Mouse (Mus musculus) embryonic stem cell, embryonic (primary cell): ENCODE results near the gene Gap43.
"Not testable (repeated sequence)": the region's sequence is repeated elsewhere in the genome, so short reads cannot be mapped to it uniquely, and the experiment has no call there.

Source experiments
- CTCF ChIA-PET, 4 experiments: fragments of 300-600 bp in 2 of 4; fragments of 350-600 bp in 2 of 4; sonication (Branson Sonifier 250); formaldehyde crosslinking; loops; one replicate each; lab custom pipeline; 2022; ENCODE audit warnings: inconsistent platforms in 2 of 4; lab: Charles Lee
- POLR2A ChIA-PET, 4 experiments: fragments of 300-600 bp in 2 of 4; fragments of 350-600 bp in 2 of 4; sonication (Branson Sonifier 250); formaldehyde crosslinking; loops; one replicate each; lab custom pipeline; 2022; ENCODE audit warnings: antibody characterized with exemption in 4 of 4, inconsistent platforms in 1 of 4; lab: Charles Lee

The Gap43 gene

DNA sequence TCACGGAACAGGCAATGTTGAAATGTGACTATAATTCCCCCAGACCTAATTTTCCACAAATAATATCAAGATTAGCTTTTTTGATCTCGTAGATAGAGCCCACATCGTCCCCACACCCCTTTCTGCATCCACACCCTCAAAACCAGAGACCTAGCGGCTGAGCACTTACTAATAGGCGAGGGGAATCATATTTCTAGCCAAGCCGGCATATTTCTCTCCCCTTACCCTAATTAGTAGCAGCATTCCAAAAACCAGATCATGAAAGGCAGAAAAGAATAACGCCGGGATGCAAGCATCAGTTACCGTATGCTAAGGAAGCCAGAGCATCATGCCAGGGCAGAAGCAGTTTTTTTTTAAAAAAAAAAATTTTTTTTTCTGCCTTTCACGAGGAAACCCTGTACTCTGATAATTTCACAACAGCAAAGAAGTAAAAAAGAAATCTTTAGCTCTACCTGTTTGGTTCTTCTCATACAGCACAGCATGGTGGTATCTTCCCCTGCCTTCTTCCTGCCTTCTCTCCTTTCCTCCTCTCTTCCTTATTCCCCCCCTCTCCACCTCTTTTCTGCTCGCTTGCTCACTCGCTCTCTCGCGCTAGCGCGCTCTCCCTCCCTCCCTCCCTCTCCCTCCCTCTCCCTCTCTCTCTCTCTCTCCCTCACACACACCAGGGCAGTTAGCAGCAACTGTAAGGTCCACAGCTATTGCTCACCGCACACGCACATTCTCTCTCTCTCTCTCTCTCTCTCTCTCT lies at the start of gene Gap43:
Gene Gap43 (minus strand): TSS at position 631 of the 748 bp plus-strand sequence.
- CTCF ChIA-PET = interaction anchor here in 1 of 4 experiments (0.6 kb wide), 1 partner anchor 77 kb away, joined by 3 read pairs; no protein-coding TSS in a partner anchor
- POLR2A ChIA-PET = interaction anchor here in 2 of 4 experiments (0.6 to 1.3 kb wide), 3 partner anchors 33 to 554 kb away, joined by 3 read pairs; no protein-coding TSS in a partner anchor

DNA sequence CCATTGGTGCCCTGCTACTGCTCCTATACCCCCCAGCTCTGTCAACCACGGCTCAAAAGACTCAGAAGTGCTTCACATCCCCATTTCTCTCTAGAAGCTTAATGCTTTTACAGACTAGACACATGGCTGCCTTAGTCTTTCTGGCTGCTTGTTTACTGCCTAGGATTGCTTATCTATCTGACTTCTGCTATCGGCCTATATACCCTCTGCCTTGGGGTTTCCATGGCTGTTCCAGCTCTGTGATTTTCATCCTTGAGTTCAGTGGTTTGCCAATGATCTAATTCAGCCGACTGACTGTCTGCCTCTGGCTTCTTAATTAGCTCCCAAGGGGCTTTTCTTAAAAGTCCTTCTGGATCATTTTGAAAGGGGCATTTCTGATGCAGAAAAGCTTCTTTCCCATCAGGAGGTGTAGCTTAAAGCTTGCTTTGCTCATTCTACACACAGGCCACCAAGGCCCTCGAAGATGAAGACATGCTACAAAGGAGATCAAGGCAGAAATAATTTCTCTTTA lies 40.9 kb upstream of the Gap43 start:
- POLR2A ChIA-PET = interaction anchor here in 1 of 4 experiments (0.6 kb wide), 1 partner anchor 73 kb away, joined by 4 read pairs; no protein-coding TSS in a partner anchor

DNA sequence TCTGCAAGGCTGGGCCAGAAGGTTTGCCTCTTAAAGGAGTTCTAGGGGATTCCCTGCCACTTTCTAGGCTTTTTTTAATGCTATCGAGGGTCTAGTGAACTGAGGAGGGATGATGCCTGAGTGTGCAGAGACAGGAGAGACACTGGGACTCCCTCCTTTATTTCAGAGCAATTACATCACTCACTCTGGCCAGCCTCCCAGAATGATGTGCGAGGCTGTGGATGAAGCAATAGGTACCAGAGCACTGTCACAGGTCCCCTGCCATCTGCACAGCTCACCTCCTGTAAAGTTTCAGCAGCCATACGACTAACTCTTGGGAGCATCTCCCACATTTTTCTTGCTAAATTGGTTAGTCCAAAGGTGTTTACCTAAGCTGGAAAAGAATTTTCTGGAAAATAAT lies 40.2 kb upstream of the Gap43 start:
- ChIA-PET CTCF (no interaction called here), POLR2A (interaction anchor here in 1 of 4 experiments (0.6 kb wide), 1 partner anchor 73 kb away, joined by 4 read pairs; no protein-coding TSS in a partner anchor)

More for the DNA sequence above, 40.9 kb upstream of the Gap43 start:
- CTCF ChIA-PET = interaction anchor here in 1 of 4 experiments (1.1 kb wide), 1 partner anchor 12 kb away, joined by 3 read pairs; no protein-coding TSS in a partner anchor

DNA sequence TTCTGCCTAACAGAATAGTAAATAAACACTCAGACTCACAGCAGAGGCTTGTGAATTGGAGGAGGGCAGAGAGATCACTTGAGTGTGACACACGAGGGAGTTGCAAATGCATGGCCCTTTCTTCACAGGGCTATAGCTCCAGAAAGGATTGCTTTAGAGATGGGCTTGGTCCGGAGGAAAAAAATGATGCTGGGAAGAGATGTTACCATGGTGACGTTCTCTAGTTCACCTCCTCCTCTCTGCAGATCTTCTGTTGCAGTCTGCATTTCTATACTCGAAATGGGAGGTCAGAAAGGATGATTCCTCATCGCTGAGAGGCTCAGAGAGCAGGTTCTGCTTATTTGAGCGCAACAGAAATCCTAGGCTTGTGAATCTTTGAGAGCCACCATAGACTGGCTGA lies 29.7 kb upstream of the Gap43 start:
- CTCF ChIA-PET = interaction anchor here in 1 of 4 experiments (0.6 to 1.1 kb wide), 2 partner anchors 70 to 93 kb away, joined by 3 read pairs; no protein-coding TSS in a partner anchor

DNA sequence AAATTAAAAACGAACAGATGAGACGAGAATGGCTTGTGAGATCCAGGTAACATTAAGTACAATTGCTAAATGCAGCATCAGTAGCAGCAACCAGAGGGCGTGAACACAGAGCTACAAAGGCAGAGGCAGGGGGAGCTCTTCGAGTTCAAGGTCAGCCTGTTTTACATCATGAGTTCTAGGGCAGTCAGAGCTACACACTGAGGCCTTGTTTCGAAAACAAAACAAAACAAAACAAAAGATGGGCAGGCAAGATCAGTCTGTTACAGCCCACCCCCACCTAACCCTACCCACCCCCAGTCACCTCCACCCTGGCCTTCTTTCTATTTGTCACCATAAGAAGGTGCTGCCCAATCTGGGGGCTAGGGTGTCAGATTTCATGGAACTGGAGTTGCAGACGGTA lies 28.9 kb upstream of the Gap43 start:
- ChIA-PET POLR2A (interaction anchor here (1.0 to 1.4 kb wide), 6 partner anchors 18 to 413 kb away, joined by 3 to 5 read pairs (median 4); no protein-coding TSS in a partner anchor), CTCF (interaction anchor here in 3 of 4 experiments (0.5 to 1.1 kb wide), 5 partner anchors 12 to 100 kb away, joined by 3 read pairs; no protein-coding TSS in a partner anchor)

More for the DNA sequence above, 29.7 kb upstream of the Gap43 start:
- POLR2A ChIA-PET = interaction anchor here in 2 of 4 experiments (1.3 to 1.4 kb wide), 3 partner anchors 17 to 64 kb away, joined by 3 to 5 read pairs (median 4); no protein-coding TSS in a partner anchor

DNA sequence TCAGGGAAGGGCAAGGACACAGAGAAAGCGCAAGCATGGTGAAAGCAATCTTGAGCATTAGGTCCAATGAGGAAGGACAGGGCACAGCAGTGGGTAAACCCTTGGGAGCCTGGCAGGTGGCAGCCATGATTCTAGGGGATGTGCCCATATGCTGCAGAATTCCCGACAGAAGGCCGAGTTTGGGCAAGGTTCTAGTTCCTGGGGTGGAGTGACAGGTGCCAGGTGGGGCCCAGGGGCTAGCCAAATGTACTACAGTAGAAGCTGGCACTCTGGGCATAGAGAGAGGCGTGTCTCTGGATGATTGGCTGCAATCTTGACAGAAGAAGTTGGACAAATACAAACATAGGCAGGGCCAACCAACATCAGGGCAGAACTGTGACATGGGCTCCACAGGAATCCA lies 19.6 kb upstream of the Gap43 start:
- POLR2A ChIA-PET = no interaction called here
- CTCF ChIA-PET = no interaction called here

DNA sequence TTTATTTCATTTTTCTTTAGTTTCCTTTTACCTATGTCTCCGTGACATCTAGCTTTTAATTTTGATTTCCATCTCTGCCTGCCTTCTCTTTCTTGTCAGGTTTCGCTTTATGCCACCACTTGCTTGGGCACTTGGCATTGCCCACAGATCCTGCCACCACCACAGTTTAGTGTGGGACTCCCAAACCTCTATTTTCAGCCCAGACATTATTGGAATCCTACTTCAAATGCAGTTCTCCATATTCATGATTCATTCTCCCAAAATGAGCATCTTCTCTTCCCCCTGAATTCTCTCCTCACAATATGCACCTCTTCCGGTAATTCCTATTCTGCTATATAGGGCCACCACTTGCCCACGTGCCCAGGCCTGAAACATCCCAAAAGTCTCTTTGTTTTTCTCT lies 17.6 kb upstream of the Gap43 start:
- ChIA-PET POLR2A (no interaction called here), CTCF (no interaction called here)

DNA sequence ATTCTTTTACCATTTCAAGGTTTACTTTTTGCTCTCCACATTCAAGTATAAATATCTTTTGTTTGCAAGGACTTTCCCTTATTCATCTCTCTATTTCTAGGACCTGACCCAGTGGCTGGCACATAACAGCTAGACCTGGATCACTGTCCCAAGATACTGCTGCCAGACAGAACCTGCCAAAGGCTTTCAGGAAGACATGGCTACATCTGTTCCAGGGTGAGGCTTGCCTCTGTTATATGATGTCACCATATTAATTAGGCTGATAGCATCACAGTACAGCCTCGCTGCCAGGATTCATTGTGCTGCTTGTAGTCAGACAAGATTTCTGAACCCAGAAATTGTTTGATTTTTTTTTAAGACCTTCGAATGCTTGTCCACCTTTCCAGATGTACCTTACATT lies 9.6 kb upstream of the Gap43 start:
- CTCF ChIA-PET = no interaction called here
- POLR2A ChIA-PET = no interaction called here

DNA sequence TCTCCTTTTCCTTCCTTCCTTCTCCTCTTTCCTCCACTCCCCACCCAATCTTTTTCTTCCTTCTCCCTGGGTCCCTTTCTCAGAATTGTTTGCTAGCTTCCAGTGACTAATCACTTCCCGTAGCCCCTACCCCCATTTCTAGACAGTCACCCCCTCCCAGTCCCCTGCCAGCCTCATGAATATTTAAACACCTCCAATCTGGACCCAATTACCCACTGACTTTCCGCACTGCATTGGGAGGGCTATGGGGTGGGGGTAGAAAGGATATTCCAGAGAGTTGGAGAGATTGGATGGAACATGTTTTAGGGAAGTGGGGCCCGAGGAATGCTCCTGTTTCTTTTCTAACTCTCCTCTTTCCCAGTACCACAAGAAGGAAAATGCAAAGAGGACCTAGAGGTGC lies 414 bp upstream of the Gap43 start:
- POLR2A ChIA-PET = interaction anchor here in 2 of 4 experiments (0.6 to 0.7 kb wide), 3 partner anchors 81 to 553 kb away, joined by 3 read pairs; no protein-coding TSS in a partner anchor
- CTCF ChIA-PET = not testable (repeated sequence)

DNA sequence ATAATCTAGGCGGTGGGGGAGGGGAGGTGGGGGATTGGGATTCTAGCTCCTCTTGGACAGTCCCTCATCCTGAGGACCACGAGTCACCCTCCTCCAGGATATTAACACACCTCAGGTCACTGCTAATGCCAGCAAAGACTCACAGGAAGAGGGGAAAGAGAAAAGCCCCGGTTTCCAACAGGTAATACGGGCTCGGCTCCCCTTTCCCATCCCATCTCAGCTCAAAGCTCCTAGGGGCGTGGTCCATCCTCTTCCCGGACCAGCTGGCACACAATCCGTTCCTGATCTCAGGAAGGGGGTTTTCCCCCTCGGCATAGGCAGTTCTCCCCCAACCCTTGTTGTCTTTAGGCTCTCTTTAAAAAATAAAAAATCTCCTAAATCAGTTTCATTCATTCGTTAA lies 939 bp downstream of the Gap43 start:
- CTCF ChIA-PET = interaction anchor here in 1 of 4 experiments (0.6 kb wide), 1 partner anchor 77 kb away, joined by 3 read pairs; no protein-coding TSS in a partner anchor
- POLR2A ChIA-PET = interaction anchor here in 1 of 4 experiments (0.6 to 1.3 kb wide), 2 partner anchors 9 to 33 kb away, joined by 3 to 4 read pairs; no protein-coding TSS in a partner anchor

DNA sequence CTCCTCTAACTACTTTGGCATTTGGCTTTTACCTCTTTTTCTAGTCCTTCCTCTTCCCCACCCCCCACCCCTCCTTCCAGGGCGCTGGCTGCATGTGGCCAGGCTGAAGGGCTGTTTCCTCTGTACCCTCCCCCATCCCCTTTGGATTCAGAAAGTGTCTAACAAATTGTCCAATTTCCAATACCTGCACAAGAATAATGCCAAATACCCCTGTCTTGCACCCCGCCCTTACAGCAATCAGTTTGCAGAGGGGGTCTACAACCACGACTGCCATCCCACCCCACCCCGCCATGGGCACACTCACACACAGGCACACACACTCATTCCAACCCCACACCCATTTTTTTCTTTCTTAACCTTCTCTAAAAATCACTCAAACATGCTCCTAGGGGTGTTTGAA lies 1.5 kb downstream of the Gap43 start:
- CTCF ChIA-PET = no interaction called here
- POLR2A ChIA-PET = interaction anchor here in 1 of 4 experiments (0.6 kb wide), 1 partner anchor 9 kb away, joined by 4 read pairs; no protein-coding TSS in a partner anchor

DNA sequence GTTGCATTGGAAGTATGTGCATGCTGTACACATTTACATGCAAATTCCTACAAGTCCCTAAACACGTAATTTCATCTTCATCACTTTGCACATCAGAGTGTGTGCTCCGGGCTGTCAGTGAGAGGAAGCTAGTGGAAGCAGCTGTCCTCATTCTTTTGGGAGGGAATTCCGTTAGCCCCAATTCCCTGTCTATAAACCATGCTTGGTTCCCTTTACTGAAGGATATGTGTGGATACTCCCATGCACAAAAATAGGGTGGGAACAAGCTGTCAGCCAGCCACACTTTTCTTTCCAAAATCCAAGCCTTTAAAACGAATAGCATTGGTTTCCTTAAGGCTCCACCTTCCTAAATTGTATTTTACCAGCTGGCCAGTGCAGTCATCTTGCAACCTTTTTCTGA lies 2.1 kb downstream of the Gap43 start:
- ChIA-PET POLR2A (interaction anchor here in 1 of 4 experiments (0.8 kb wide), 1 partner anchor 69 kb away, joined by 16 read pairs; no protein-coding TSS in a partner anchor), CTCF (no interaction called here)

DNA sequence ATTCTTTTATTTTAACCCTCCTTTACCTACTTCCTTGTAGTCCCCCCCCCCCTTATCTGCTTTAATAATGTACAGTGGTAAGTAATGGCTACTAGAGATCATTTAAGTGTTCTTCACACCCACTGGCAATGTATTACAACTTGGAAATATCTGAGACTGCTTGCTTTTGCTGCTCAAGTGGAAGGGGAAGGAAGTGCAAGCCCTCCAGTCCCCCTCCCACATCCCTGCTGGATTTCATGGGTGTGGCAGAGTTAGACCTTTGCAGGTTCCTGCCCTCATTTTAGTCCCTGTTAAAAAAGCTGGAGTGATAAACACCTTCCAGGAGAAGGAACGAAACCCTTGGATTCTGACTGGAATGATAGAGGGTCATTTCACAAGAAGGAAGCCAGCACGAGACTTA lies 2.8 kb downstream of the Gap43 start:
- CTCF ChIA-PET = interaction anchor here in 3 of 4 experiments (0.6 to 0.7 kb wide), 3 partner anchors 16 to 172 kb away, joined by 3 to 4 read pairs (median 4); no protein-coding TSS in a partner anchor
- POLR2A ChIA-PET = interaction anchor here in 1 of 4 experiments (0.8 kb wide), 1 partner anchor 68 kb away, joined by 16 read pairs; no protein-coding TSS in a partner anchor

DNA sequence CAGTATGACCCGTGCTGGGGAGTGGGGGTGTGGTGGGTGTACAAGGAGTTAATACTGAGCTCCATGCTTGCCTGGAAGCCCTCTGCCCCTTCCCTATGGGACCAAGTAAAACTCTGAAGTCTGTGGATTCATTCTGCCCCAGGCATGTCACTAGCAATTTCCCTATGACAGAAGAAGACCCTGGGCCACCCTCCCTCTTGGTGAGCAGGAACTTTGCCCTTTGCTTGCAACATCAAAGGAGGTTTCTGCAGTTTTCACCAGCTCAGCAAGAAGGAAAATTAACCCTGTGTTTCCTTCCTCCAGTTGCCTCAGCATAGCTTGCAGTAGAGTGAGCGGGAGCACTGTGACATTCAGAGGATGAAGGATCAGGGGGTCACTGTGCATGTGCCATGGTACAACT lies 3.8 kb downstream of the Gap43 start:
- POLR2A ChIA-PET = interaction anchor here in 1 of 4 experiments (1.4 kb wide), 1 partner anchor 16 kb away, joined by 4 read pairs; no protein-coding TSS in a partner anchor
- CTCF ChIA-PET = no interaction called here

DNA sequence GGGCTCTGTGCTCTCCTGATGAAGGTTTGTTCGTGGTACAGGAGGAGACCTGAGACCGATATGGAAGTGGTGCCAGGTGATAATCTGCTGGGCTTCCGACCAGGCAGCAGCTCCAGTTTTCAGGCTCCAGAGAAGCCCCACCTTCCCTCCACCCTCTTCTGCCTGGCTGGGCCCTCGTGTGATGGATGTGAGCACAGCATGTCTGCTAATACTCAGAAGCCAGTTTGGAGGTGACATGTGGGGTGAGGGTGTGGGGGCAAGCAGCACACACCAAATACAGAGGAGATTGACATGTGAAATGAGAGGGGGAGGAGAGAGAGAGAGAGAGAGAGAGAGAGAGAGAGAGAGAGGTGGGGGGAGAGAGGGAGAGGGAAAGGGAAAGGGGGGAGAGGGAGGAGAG lies 8.1 kb downstream of the Gap43 start:
- POLR2A ChIA-PET = no interaction called here
- CTCF ChIA-PET = no interaction called here

DNA sequence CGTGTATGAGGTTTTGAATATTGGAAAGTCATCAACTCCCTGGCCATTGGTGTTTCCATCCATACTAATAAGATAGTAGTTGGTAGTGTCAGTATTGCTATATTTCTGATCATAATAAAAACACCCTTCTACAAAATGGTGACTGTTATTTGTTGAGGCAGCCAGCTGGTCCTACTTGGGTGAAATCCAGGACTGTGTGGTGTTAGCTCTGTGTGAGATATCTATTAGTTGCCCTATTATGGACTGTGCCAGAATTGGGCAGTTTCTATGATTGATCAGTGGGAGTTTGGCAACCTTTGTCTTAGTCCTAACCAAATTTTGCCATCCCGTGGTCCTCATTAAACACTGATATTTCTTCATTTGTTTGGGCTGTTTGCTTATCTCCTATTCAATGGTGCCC lies 14.3 kb downstream of the Gap43 start:
- POLR2A ChIA-PET = no interaction called here

DNA sequence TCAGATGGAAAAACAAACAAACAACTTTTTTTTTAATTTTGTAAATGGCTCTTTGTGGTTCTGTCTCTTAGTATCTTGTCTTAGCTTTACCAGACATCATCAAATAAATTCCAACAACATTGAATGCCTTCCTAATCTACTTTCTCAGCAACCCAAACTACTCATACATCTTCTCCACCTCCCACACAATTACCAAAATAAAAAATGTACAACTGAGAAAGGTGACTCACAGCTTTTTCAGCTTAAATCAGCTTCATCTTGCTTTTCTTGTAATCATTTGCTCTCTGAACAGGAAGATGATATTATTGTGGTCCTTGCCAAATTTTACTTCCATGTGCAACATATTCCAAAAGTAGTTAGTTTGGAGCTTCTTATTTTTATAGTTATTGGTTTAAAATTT lies 14.9 kb downstream of the Gap43 start:
- ChIA-PET POLR2A (no interaction called here), CTCF (no interaction called here)

More for the DNA sequence above, 14.3 kb downstream of the Gap43 start:
- CTCF ChIA-PET = no interaction called here

DNA sequence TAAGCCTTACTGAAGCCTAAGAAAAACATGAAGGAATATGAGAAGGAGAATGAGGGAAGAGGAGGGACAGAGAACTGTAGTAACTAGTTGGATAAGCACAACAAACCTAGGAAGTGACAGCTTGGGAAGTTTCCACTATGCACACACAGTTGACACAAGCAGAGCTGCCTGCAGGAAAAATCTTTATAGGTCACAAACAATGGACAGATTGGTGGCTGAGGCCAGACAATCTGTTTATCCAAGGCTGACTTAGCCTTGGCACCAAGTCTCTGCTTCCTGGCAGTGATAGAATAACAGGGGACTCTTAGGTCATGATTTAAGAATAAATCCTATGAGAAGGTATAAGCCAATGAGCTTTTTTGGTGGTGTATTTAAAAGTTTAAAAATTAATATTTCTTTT lies 20.6 kb downstream of the Gap43 start:
- POLR2A ChIA-PET = interaction anchor here in 1 of 4 experiments (1.4 to 1.5 kb wide), 2 partner anchors 11 to 14 kb away, joined by 3 to 6 read pairs; no protein-coding TSS in a partner anchor
- CTCF ChIA-PET = no interaction called here

DNA sequence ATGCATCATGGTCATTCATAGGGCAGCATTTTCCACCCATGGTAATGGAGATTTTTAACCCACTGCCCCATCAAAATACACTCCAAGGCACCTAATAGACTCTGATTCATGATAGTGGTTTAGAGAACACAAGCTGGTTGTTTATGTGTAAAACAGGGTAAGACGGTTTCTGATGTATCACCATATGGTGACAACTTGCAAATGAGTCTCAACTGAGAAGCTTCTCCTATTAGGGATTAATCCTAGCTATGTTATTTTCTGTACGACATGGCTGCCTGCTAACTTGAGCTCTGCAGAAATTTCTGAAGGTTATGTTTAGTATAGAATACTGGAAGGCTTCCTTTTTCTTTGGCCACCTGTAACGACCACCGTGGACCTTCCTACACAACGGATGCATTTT lies 21.1 kb downstream of the Gap43 start:
- POLR2A ChIA-PET = interaction anchor here in 1 of 4 experiments (1.1 kb wide), 1 partner anchor 11 kb away, joined by 3 read pairs; no protein-coding TSS in a partner anchor
- CTCF ChIA-PET = no interaction called here
